Mouse (Mus musculus): ENCODE measurements around the gene Stag2. TPM values are rescaled to one million over a fixed set of nuclear protein-coding genes. Genes with fewer than 3 reads are reported as not detected.

Gene Stag2
- polyA plus RNA-seq, 1 experiment: 29.7 TPM

DNA sequence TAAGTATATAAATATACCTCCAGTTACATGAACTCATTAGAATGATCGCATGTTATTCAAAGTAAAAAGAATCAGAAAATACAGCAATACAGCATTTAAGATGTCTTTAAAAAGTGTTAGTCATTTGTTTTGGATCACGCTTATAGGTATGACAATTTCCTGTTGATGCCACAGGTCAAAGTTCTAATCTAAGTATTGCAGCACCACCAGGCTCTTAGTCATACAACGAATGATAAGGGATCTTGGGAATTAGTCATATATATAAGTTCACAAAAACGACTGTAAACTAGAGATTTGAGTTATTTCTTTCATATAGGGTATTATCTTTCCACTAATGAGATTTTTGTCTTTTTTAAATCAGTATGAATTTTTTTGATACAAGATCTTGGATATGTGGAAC lies 5.1 kb upstream of the Stag2 start:
- H3K27me3 ChIP-seq (ENCODE audit: control insufficient read depth, insufficient read depth, low read length): no peaks in the 10 kb centered on the region
- H3K4me1 ChIP-seq (ENCODE audit: control insufficient read depth, insufficient read depth, low read length): no peaks in the 10 kb centered on the region
- WGBS: 91% methylated on average over 4 of the region's 4 CpGs
- no peak overlapping the region for H3K27ac ChIP-seq (ENCODE audit: insufficient read depth, low read length)
- DNase-seq: no peak
- H3K4me3 ChIP-seq (replicated peaks; ENCODE audit: insufficient read depth, low read depth, low read length): no peak overlapping the region
- TF ChIP-seq POLR2A (IDR thresholded peaks at IDR 0.05; ENCODE audit: borderline replicate concordance, insufficient read depth, low read length): no peak
- TF ChIP-seq CTCF (IDR thresholded peaks at IDR 0.05; ENCODE audit: borderline replicate concordance, insufficient read depth, low read depth, low read length): no peak

DNA sequence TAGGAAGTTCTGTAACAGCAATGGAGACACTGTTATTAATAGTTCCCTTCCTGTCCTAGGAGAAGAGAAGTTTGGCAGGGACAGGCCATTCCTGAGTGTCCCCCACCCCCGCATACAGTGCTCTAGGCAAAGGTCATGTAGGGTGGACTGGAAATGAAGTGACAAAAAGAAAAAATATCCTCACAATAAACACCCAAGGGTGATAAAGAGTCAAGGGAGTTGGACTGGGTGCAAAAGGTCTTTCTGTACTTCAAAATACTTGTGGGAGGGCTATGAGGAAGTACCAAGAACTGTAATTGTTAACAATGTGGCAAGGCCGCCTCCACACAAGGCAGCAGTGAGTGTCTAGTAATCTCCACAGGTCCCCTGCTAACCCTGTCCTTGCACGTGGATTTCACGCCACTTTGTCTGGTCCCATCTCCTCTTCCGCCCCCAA lies 1.1 kb upstream of the Stag2 start:
- Histone ChIP-seq H3K4me3 (replicated peaks; ENCODE audit: insufficient read depth, low read depth, low read length) (no peak overlapping the region), H3K4me1 (ENCODE audit: control insufficient read depth, insufficient read depth, low read length) (no peaks in the 10 kb centered on the region), H3K27me3 (ENCODE audit: control insufficient read depth, insufficient read depth, low read length) (no peaks in the 10 kb centered on the region), H3K27ac (ENCODE audit: insufficient read depth, low read length) (no peak overlapping the region)
- DNase-seq: peak; percentile 23
- WGBS: 57% methylated on average over 5 of the region's 5 CpGs
- TF ChIP-seq POLR2A (IDR thresholded peaks at IDR 0.05; ENCODE audit: borderline replicate concordance, insufficient read depth, low read length): no peak
- no peak for TF ChIP-seq CTCF (IDR thresholded peaks at IDR 0.05; ENCODE audit: borderline replicate concordance, insufficient read depth, low read depth, low read length)

DNA sequence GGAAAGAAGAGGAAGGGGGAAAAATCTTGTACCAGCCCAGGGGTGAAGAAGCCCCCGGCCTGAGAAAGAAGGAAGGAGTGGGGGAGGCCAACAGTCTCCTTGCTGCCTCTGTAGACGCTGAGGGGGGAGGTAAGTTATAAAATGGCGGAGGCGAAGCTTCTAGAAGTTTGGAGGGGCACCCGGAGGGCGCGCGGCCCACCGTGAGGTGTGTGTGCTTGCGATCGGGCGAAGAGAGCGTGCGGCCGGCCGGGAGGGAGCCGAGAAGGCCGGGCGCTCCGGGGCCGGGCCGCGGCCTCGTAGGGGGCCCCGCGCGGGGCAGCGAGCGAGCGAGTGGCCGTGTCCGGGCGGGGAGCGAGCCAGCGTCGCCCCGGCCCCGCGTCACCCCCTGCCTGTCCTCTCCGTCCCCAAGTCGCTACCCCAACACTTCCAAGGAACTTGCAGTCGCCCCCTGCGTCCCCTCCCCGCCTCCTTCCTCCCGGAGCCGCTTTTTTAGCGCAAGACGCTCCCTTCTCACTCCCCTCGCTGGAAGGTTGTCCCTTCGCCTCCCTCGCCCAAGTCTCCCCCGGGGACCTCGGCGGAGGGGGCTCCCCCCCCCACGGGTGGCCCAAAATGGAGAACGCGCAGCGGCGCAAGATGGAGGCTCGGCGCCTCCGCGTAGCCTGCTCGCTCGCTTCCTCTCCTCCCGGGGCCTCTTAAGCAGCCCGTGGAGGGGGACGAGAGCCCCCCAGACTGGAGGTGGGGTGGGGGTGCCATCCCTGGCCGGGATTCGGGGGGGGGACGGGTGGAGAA lies 634 bp downstream of the Stag2 start:
- peak; percentile 62 to 63 for DNase-seq
- 6% methylated on average over 33 of the region's 71 CpGs for whole genome bisulfite sequencing
- Histone ChIP-seq H3K4me1 (ENCODE audit: control insufficient read depth, insufficient read depth, low read length) (no peaks in the 10 kb centered on the region), H3K4me3 (replicated peaks; ENCODE audit: insufficient read depth, low read depth, low read length) (peak overlapping the region; percentile 97), H3K27me3 (ENCODE audit: control insufficient read depth, insufficient read depth, low read length) (no peaks in the 10 kb centered on the region), H3K27ac (ENCODE audit: insufficient read depth, low read length) (peak overlapping the region; percentile 100)
- TF ChIP-seq POLR2A (IDR thresholded peaks at IDR 0.05; ENCODE audit: borderline replicate concordance, insufficient read depth, low read length) (no peak), CTCF (IDR thresholded peaks at IDR 0.05; ENCODE audit: borderline replicate concordance, insufficient read depth, low read depth, low read length) (no peak)

DNA sequence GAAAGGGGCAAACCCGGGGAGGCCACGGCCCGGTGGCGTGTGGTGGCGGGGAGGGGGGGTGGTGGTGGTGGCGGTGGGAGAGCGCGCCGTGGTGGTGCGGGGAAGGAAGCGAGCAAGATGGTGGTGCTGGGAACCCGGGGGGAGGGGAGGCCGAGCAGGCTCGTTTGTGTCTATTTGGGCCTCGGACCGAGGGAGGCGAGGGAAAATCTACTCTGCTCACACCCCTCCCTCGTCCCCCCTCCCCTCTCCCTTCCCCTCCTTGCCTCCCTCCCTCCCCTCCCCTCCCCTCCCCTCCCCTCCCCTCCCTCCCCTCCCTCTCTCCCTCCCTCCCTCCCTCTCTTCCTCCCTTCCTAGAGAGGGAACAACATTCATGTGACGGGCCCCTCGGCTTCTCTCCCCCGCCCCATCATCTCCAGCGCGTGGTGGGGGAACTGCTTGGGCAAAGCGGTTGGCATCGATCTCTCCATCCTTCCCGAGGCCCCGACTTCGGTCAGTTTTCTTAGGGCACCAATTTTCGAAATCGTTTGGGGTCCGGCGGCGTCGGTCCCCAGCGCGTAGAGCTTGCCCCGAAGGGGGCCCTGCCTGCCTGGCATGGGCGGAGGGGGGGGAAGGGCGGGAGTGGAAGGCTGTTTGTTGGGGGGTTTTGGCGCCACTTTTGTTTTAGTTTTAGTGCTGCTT lies 1.4 kb downstream of the Stag2 start:
- Histone ChIP-seq H3K4me3 (replicated peaks; ENCODE audit: insufficient read depth, low read depth, low read length) (peak overlapping the region; percentile 97), H3K4me1 (ENCODE audit: control insufficient read depth, insufficient read depth, low read length) (no peaks in the 10 kb centered on the region), H3K27me3 (ENCODE audit: control insufficient read depth, insufficient read depth, low read length) (no peaks in the 10 kb centered on the region), H3K27ac (ENCODE audit: insufficient read depth, low read length) (peak overlapping the region; percentile 26; the same call in 1 of the 2 replicates)
- 13% methylated on average over 23 of the region's 40 CpGs for WGBS
- TF ChIP-seq POLR2A (IDR thresholded peaks at IDR 0.05; ENCODE audit: borderline replicate concordance, insufficient read depth, low read length) (peak; percentile 36; the same call in 1 of the 2 replicates), CTCF (IDR thresholded peaks at IDR 0.05; ENCODE audit: borderline replicate concordance, insufficient read depth, low read depth, low read length) (no peak)
- peak; percentile 78 to 85 for DNase-seq

DNA sequence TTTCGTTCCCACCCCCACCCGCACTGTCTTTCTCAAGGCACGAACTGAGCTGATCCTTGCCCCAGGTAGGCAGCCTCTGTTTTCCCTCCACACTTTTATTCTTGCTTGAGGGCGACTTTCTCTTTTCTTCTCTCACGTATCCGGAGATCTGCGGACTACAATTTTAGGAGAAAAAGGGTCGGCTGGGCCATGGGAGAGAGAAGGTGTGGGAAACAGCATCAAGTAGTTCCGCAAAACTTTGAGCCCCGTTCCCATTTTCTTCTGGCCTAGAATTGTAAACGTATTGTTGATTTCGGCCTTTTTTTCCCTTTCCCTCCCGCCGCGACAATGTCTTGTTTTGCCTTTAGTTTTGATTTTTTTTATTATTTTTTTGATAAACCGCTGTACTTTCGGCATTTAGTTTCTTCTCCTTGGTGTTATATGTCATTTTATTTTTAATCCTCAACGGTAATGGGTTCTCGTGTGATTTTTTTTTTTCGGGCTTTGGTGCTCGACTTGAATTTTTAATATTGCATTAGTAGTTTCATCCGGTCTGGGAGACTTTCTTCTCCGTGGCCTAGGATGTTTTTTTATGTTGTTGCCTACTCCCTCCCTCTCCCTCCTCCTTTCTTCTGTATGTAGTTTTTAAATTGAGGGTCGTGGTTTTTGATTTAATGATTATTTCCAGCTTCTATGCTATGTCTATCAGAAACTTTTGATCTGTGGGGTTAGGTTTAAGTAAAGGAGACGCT lies 2.1 kb downstream of the Stag2 start:
- TF ChIP-seq CTCF (IDR thresholded peaks at IDR 0.05; ENCODE audit: borderline replicate concordance, insufficient read depth, low read depth, low read length) (no peak), POLR2A (IDR thresholded peaks at IDR 0.05; ENCODE audit: borderline replicate concordance, insufficient read depth, low read length) (no peak)
- peak overlapping the region; percentile 61 for H3K4me3 ChIP-seq (replicated peaks; ENCODE audit: insufficient read depth, low read depth, low read length)
- peak overlapping the region; percentile 96; the same call in 1 of the 2 replicates for H3K27ac ChIP-seq (ENCODE audit: insufficient read depth, low read length)
- 6% methylated on average over 25 of the region's 25 CpGs for WGBS
- no peaks in the 10 kb centered on the region for H3K4me1 ChIP-seq (ENCODE audit: control insufficient read depth, insufficient read depth, low read length)
- H3K27me3 ChIP-seq (ENCODE audit: control insufficient read depth, insufficient read depth, low read length): no peaks in the 10 kb centered on the region
- DNase-seq: peak in 1 of 2 experiments; percentile 8

DNA sequence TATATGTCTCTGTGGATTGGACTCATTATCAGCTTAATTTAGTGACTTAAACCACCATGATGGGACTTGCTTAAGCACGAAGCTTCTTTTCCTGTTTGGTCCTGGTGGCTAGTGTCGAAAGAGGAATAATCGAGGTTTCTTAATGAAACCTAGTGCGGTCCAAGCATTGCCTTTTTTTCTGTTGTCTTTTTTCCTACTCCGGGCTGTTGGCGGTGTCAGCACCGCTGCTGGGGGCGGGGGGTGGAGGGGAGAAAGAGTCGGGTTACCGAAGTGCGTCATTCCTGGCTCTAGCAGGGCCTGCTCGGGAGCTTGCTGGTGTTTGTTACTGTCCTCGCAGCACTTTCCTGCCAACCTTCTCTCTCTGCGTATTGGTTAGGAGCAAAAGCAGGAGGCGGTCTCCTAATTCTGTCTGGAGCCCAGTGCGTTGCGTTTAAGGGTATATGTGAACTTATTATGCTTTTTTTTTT lies 2.8 kb downstream of the Stag2 start:
- Histone ChIP-seq H3K27me3 (ENCODE audit: control insufficient read depth, insufficient read depth, low read length) (no peaks in the 10 kb centered on the region), H3K27ac (ENCODE audit: insufficient read depth, low read length) (peak overlapping the region; percentile 96; the same call in 1 of the 2 replicates), H3K4me1 (ENCODE audit: control insufficient read depth, insufficient read depth, low read length) (no peaks in the 10 kb centered on the region), H3K4me3 (replicated peaks; ENCODE audit: insufficient read depth, low read depth, low read length) (peak overlapping the region; percentile 61)
- 5% methylated on average over 17 of the region's 17 CpGs for WGBS
- DNase-seq: peak; percentile 80 to 91
- peak; percentile 38; the same call in 1 of the 2 replicates for TF ChIP-seq POLR2A (IDR thresholded peaks at IDR 0.05; ENCODE audit: borderline replicate concordance, insufficient read depth, low read length)
- TF ChIP-seq CTCF (IDR thresholded peaks at IDR 0.05; ENCODE audit: borderline replicate concordance, insufficient read depth, low read depth, low read length): no peak

DNA sequence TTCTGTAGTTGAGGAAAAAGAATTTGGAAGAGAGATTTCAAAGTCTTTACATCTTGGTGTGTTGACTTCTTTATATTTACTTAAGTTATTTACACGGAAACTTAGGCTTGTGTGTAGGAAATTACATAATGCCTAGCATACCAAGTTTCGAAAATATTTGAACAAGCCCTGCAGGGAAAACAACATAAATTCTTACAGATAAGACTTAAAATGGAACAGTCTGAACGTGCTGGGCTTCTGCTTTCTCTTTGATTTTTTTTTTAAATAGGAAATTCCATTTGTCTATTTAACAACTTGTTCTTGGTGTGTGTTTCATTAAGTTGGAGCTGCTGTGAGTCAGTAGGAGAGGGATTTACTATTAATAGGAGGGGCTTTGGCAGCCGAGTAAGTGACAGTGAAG lies 3.9 kb downstream of the Stag2 start:
- H3K27ac ChIP-seq (ENCODE audit: insufficient read depth, low read length): no peak overlapping the region
- no peaks in the 10 kb centered on the region for H3K27me3 ChIP-seq (ENCODE audit: control insufficient read depth, insufficient read depth, low read length)
- no peaks in the 10 kb centered on the region for H3K4me1 ChIP-seq (ENCODE audit: control insufficient read depth, insufficient read depth, low read length)
- WGBS: 8% methylated on average over 4 of the region's 4 CpGs
- H3K4me3 ChIP-seq (replicated peaks; ENCODE audit: insufficient read depth, low read depth, low read length): no peak overlapping the region
- TF ChIP-seq POLR2A (IDR thresholded peaks at IDR 0.05; ENCODE audit: borderline replicate concordance, insufficient read depth, low read length) (no peak), CTCF (IDR thresholded peaks at IDR 0.05; ENCODE audit: borderline replicate concordance, insufficient read depth, low read depth, low read length) (no peak)
- peak in 1 of 2 experiments; percentile 13 for DNase-seq

Data from cerebellum, adult 2 months (tissue).